Mouse (Mus musculus) liver, embryonic 14.5 days (tissue): ENCODE measurements around the gene Gpd1.

Source experiments
- CTCF ChIP-seq: IDR thresholded peaks from 2 replicates; pipeline ENCODE4 v1.5.1; 2016; ENCODE audit warnings: antibody characterized with exemption, low read depth, control low read depth
- EP300 ChIP-seq: IDR thresholded peaks from 2 replicates; pipeline ENCODE4 v1.6.1; 2016; ENCODE audit warnings: antibody characterized with exemption, low read depth

DNA sequence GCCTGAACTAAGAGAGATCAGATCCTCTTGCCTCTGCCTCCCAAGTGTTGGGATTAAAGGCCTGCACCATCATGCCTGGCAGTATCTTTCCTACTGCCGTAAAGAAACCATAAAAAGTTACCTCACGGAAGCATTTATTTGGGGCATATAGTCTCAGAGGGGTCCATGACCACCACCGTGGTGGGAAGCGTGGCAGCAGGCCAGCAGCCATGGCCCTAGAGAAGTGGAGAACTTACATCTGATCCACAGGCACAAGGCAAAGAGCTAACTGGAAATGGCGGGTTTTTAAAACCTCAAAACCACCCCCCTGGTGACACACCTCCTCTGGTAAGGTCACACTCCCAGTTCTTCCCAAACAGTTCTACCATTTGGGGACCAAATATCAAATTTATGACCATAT is 10.9 kb downstream of the Gpd1 start:
- TF ChIP-seq CTCF (no peak), EP300 (no peak)
